Mouse (Mus musculus): ENCODE measurements at regions not wholly inside any gene's neighbourhood (a gene's known extent, or its start where the extent isn't known, plus 50 kb on each side); places are given as distances from the start of the nearest gene placed in this dataset.

- DNase-seq = no peak
These were observed 71.2 kb downstream of the Rbm11 start for GRCm38 (mm10) chr16:75663871-75664270.

GRCm38 (mm10) chr16:75667589-75667988 is 74.9 kb downstream of the Rbm11 start:
- DNase-seq = no peak

- DNase-seq = no peak
These were observed 79.5 kb downstream of the Rbm11 start for GRCm38 (mm10) chr16:75672112-75672511.

- DNase-seq = peak; percentile 83
These were observed 83.2 kb downstream of the Rbm11 start for GRCm38 (mm10) chr16:75675871-75676270.

GRCm38 (mm10) chr16:75677180-75677579 is 84.5 kb downstream of the Rbm11 start:
- DNase-seq = no peak
